ENCODE assay signal across 8 mouse cellular contexts in genomic region chr10:128933574-128933973, GRCm38 (mm10). TPM values are rescaled to one million over a fixed set of nuclear protein-coding genes. Genes with fewer than 3 reads are reported as not detected.
A peak's percentile ranks its signal among the peaks of the same experiment; 100 is the strongest.
DNase-seq lines count a peak whose midpoint lies in the region; ATAC-seq and TF ChIP-seq lines count a peak whose summit lies in the region.

Itga7 (plus strand) TSS chr10:128933818.

- under 1% methylated on average over 26 of the region's 26 CpGs for WGBS in forebrain, embryonic 14.5 days
- under 1% methylated on average over 26 of the region's 26 CpGs for WGBS in midbrain, embryonic 13.5 days

- no peaks in the 10 kb centered on the region for H3K9me3 ChIP-seq in forebrain, embryonic 14.5 days (replicated peaks; ENCODE audit: control insufficient read depth, low read length)
- no peaks in the 10 kb centered on the region for H3K9me3 ChIP-seq in midbrain, embryonic 13.5 days

- peaks cover 41% of the 10 kb centered on the region for H3K27me3 ChIP-seq in forebrain, embryonic 14.5 days (replicated peaks; ENCODE audit: control insufficient read depth, insufficient read depth, low read length)
- peaks cover 66% of the 10 kb centered on the region for H3K27me3 ChIP-seq in midbrain, embryonic 13.5 days

- H3K4me2 ChIP-seq in forebrain, embryonic 14.5 days (ENCODE audit: low read length) = peak within 1 kb of the TSS; percentile 69
- peak within 1 kb of the TSS; percentile 76 for H3K4me2 ChIP-seq in midbrain, embryonic 13.5 days (replicated peaks)

- H3K9ac ChIP-seq in forebrain, embryonic 14.5 days (ENCODE audit: low read length) = peak within 1 kb of the TSS; percentile 54
- peak within 1 kb of the TSS; percentile 54 for H3K9ac ChIP-seq in midbrain, embryonic 13.5 days (replicated peaks)

- no peak for TF ChIP-seq CTCF in bone marrow macrophage, adult 2 months (IDR thresholded peaks at IDR 0.05; ENCODE audit: low read depth, low read length)

- intact Hi-C loops in left cerebral cortex, postnatal 14 days (cut with DNase I) = no loop called here

- DNase-seq in kidney, adult 18-20 months = peak; percentile 53
- no peak for DNase-seq in kidney, adult 9 months
- DNase-seq in forebrain, embryonic 14.5 days (ENCODE audit: low spot score) = peak; percentile 41
- no peak for DNase-seq in left cerebral cortex, postnatal 14 days (ENCODE audit: low spot score in 2 of 2)
- DNase-seq in urinary bladder, adult 18-20 months (ENCODE audit: low spot score in 2 of 2) = no peak

- peaks cover 12% of the 10 kb centered on the region for H3K4me1 ChIP-seq in bone marrow macrophage, adult 2 months (ENCODE audit: control insufficient read depth, insufficient read depth, low read length)
- H3K4me1 ChIP-seq in forebrain, embryonic 14.5 days (ENCODE audit: control insufficient read depth, insufficient read depth, low read length) = peaks cover 6% of the 10 kb centered on the region; the same call in 1 of the 2 replicates
- H3K4me1 ChIP-seq in midbrain, embryonic 13.5 days (replicated peaks) = peaks cover 15% of the 10 kb centered on the region

- no peak within 1 kb of the TSS for H3K27ac ChIP-seq in bone marrow macrophage, adult 2 months (ENCODE audit: insufficient read depth, low read depth, low read length)
- H3K27ac ChIP-seq in forebrain, embryonic 14.5 days (ENCODE audit: low read depth, low read length) = no peak within 1 kb of the TSS
- H3K27ac ChIP-seq in midbrain, embryonic 13.5 days = no peak within 1 kb of the TSS

- peak within 1 kb of the TSS; percentile 26 for H3K4me3 ChIP-seq in bone marrow macrophage, adult 2 months (ENCODE audit: insufficient read depth, low read length)
- peak within 1 kb of the TSS; percentile 38 for H3K4me3 ChIP-seq in forebrain, embryonic 14.5 days (ENCODE audit: low read depth, low read length)
- peak within 1 kb of the TSS; percentile 47 for H3K4me3 ChIP-seq in midbrain, embryonic 13.5 days (replicated peaks)

- no peak for TF ChIP-seq POLR2A in bone marrow macrophage, adult 2 months (IDR thresholded peaks at IDR 0.05; ENCODE audit: borderline replicate concordance, low read depth, low read length)

- no peaks in the 10 kb centered on the region for H3K36me3 ChIP-seq in forebrain, embryonic 14.5 days (ENCODE audit: control insufficient read depth, insufficient read depth, low read length)
- H3K36me3 ChIP-seq in midbrain, embryonic 13.5 days = no peaks in the 10 kb centered on the region

- peak; percentile 77 for ATAC-seq in forebrain, embryonic 14.5 days
- ATAC-seq in hematopoietic stem cell, adult 5-6 weeks (replicated peaks in 1 of 2; ENCODE audit: insufficient read depth in 1 of 2, low FRiP score in 2 of 2, low TSS enrichment in 1 of 2, low read depth in 1 of 2, poor library complexity in 2 of 2, severe bottlenecking in 2 of 2) = peak; percentile 28 to 54; a peak in 3 of 4 replicates
- ATAC-seq in midbrain, embryonic 13.5 days = peak; percentile 82

RNA-seq across cellular contexts. Expression of gene Itga7, which starts in this region (rescaled TPM):
- 0.17 TPM in 1 of 2 replicates, not detected in the other for polyA plus RNA-seq in bone marrow macrophage, adult 2 months (2012; ENCODE audit: insufficient read depth, insufficient read length, missing spikeins)
- 1.3 and 1.8 TPM in 2 replicates for polyA plus RNA-seq in forebrain, embryonic 14.5 days (2014; fragmentation: Nextera tagmentation; extraction: Ambion mirVana)
- total RNA-seq in hematopoietic stem cell, adult 5-6 weeks (2017) = not detected in 2 replicates
- total RNA-seq in left cerebral cortex, postnatal 14 days (2021) = 10 to 100 TPM; 15.6 to 17.6 TPM
- polyA plus RNA-seq in midbrain, embryonic 13.5 days (2015; fragmentation: Nextera tagmentation; extraction: Ambion mirVana) = 1.7 and 2.5 TPM in 2 replicates

Comparison
In these comparisons a context has a peak if more than half of its experiments do, and no peak if none do; other contexts are left out.
1. RNA of gene Itga7 (total RNA-seq): 15.6 to 17.6 TPM in left cerebral cortex, postnatal 14 days; not detected in hematopoietic stem cell, adult 5-6 weeks; every median in the first group is over 10 times any median in the second.
2. DNase-seq: peak in kidney, adult 18-20 months (single experiment) and forebrain, embryonic 14.5 days (single experiment); none in kidney, adult 9 months (single experiment), left cerebral cortex, postnatal 14 days (0 of 2) and urinary bladder, adult 18-20 months (0 of 2).
3. Peak in ATAC-seq in hematopoietic stem cell, adult 5-6 weeks; RNA of the gene not detected or under 1 TPM.
4. Peak in every context shown above with its lines, with median percentiles within 50 percentile points of each other: H3K4me3 ChIP-seq and ATAC-seq.